Mouse (Mus musculus) heart, embryonic 14.5 days (tissue): ENCODE measurements around the gene Tanc1. TPM values are rescaled to one million over a fixed set of nuclear protein-coding genes. Genes with fewer than 3 reads are reported as not detected.

Source experiments
- ATAC-seq: fragments of 200-750 bp; cut with Nextera tagmentation; 2 replicates; pipeline ENCODE4 v1.8.0; 2017; ENCODE audit warnings: low read depth, moderate TSS enrichment; ENCODE audit not compliant: insufficient number of reproducible peaks, insufficient read depth, low FRiP score
- H3K27ac ChIP-seq, 2 experiments: fragments of 200-500 bp in 1 of 2; fragments of 300-500 bp in 1 of 2; sonication (generic) in 1 of 2; replicated peaks in 1 of 2; 2 replicates each; pipeline ENCODE4 v1.5.1; 2012 to 2014; ENCODE audit warnings: low read depth in 2 of 2, low read length in 2 of 2, control low read depth in 1 of 2, mild to moderate bottlenecking in 1 of 2, mixed read lengths in 1 of 2; ENCODE audit not compliant: control insufficient read depth in 1 of 2, insufficient read depth in 1 of 2
- H3K27me3 ChIP-seq: fragments of 300-500 bp; sonication (generic); 2 replicates; pipeline ENCODE4 v1.6.1; 2014; ENCODE audit warnings: mild to moderate bottlenecking, low read length, control low read depth; ENCODE audit not compliant: control insufficient read depth, insufficient read depth
- H3K36me3 ChIP-seq: fragments of 300-500 bp; sonication (generic); 2 replicates; pipeline ENCODE4 v1.6.1; 2014; ENCODE audit warnings: mild to moderate bottlenecking, control low read depth, low read length, mixed read lengths; ENCODE audit not compliant: control insufficient read depth, insufficient read depth
- H3K4me1 ChIP-seq, 2 experiments: fragments of 200-500 bp in 1 of 2; fragments of 300-500 bp in 1 of 2; sonication (generic) in 1 of 2; 2 replicates each; pipeline ENCODE4 v1.6.1; 2012 to 2014; ENCODE audit warnings: low read length in 2 of 2, control low read depth in 1 of 2, mixed read lengths in 1 of 2; ENCODE audit not compliant: control insufficient read depth in 2 of 2, insufficient read depth in 2 of 2
- H3K4me2 ChIP-seq: fragments of 300-500 bp; sonication (generic); 2 replicates; pipeline ENCODE4 v1.6.1; 2014; ENCODE audit warnings: mild to moderate bottlenecking, low read length
- H3K4me3 ChIP-seq, 2 experiments: fragments of 200-500 bp in 1 of 2; fragments of 300-500 bp in 1 of 2; sonication (generic) in 1 of 2; 2 replicates each; pipeline ENCODE4 v1.5.1; 2012 to 2014; ENCODE audit warnings: low read length in 2 of 2, mild to moderate bottlenecking in 2 of 2, control low read depth in 1 of 2, low read depth in 1 of 2, moderate library complexity in 1 of 2; ENCODE audit not compliant: control insufficient read depth in 1 of 2, insufficient read depth in 1 of 2
- H3K9ac ChIP-seq: fragments of 300-500 bp; sonication (generic); 2 replicates; pipeline ENCODE4 v1.6.1; 2014; ENCODE audit warnings: mild to moderate bottlenecking, low read length
- H3K9me3 ChIP-seq: fragments of 300-500 bp; sonication (generic); 2 replicates; pipeline ENCODE4 v1.6.1; 2016; ENCODE audit warnings: low read length, control low read depth; ENCODE audit not compliant: control insufficient read depth
- WGBS: fragments of 180-500 bp; shearing (Covaris S2); extraction: QIAGEN DNeasy Blood & Tissue Kit; methylation state at CpG from one replicate; pipeline ENCODE4 v1.1.7; 2014; 5-methylcytosine and 5-hydroxymethylcytosine counted together
- polyA plus RNA-seq: library from polyadenylated mRNA; unstranded; fragments of >200 nt; fragmentation: Nextera tagmentation; extraction: Ambion mirVana; gene quantifications from 2 replicates; pipeline ENCODE4 v1.2.1, GENCODE M21; 2014

The Tanc1 gene
- polyA plus RNA-seq, 1 experiment from 2014 or later, result 27.2 TPM

DNA sequence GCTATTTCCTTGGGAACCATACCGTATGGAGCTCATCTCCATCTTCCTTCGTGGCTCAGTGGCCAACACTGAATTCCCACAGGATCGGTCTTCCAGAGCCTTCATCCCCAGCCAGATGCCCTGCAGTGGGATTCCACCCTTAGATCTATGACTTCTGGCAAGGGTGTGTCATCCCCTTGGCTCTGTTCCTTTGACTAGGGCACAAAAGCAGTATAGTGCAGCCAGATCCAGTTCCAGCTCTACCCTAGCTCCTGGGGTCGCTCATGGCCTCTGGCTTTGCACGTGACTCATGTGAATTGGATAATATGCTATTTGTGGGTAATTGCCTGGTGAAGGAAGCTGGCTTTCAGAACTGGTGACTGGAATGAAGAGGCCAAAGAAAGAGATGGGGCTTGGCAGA lies 126.5 kb downstream of the Tanc1 start:
- no peaks in the 10 kb centered on the region for H3K27me3 ChIP-seq
- H3K9ac ChIP-seq, result no peak overlapping the region
- H3K9me3 ChIP-seq, result no peaks in the 10 kb centered on the region
- peaks cover 22 to 31% of the 10 kb centered on the region in 2 experiments for H3K4me1 ChIP-seq
- 71% methylated on average over 5 of the region's 5 CpGs for WGBS
- no peak overlapping the region for H3K4me2 ChIP-seq
- peak overlapping the region in 1 of 2 experiments; percentile 29; a peak in 1 of 4 replicates for H3K27ac ChIP-seq
- no peak overlapping the region for H3K4me3 ChIP-seq
- ATAC-seq, result 0 out of 2 replicates have a peak, but pooled peaks have one; percentile 24
- 0 out of 2 replicates have a peak, but pooled peaks cover 8% of the 10 kb centered on the region for H3K36me3 ChIP-seq

DNA sequence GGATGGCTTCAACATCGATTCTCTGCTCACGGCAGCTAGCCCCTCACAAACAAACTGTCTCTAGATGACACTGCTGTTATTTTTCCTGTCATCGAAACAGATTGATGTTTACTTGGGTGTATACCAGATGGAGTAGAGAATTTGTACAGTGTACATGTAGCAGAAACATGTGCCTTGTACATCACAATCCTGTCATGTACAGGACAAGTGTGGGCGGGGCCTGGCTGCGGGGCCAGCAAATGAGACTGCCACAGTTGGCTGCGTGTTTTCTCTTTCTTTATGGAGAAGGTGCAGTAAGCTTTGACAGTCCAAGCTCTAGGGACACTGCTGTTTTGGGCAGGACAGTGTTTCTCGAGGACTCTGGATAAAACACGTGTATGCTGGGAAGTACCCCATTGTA lies 127.2 kb downstream of the Tanc1 start:
- peaks cover 6% of the 10 kb centered on the region; the same call in 1 of the 2 replicates for H3K36me3 ChIP-seq
- WGBS, result 85% methylated on average over 8 of the region's 8 CpGs
- no peak overlapping the region for H3K9ac ChIP-seq
- no peaks in the 10 kb centered on the region for H3K9me3 ChIP-seq
- no peak overlapping the region for H3K4me3 ChIP-seq
- peaks cover 22 to 31% of the 10 kb centered on the region in 2 experiments for H3K4me1 ChIP-seq
- no peak overlapping the region for H3K4me2 ChIP-seq
- H3K27me3 ChIP-seq, result no peaks in the 10 kb centered on the region
- H3K27ac ChIP-seq, result peak overlapping the region; percentile 5 to 29; a peak in 1 of 4 replicates
- no peak for ATAC-seq

DNA sequence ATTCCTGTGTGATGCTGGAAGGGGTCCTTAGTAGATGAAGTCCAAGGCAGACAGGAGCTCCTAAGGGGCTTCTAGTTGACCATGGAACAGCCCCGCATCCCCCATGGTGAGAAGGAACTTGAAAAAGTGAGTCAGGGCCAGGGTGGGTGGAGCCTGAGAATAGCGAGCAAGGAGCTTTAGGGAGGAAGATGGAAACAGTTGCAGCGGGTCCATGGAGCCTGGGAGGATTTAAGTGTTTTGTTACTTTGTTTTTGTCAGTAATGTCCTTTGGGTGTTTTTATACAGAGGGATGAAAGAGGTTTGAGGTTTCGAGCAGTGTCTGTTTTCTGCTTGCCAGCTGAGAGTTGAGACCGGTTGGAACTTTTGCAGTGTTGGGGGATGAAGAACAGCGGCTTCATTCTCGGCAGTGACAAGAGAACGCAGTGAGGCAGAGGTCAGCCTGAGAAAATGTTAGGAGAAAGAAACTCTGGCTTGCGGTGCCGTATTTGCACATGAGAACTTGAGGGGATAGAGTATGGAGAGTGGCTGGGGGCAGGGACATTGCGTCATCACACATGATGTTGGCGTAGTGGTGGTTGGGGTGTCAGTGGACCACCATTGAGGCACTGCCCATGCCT lies 130.8 kb downstream of the Tanc1 start:
- H3K9ac ChIP-seq, result no peak overlapping the region
- H3K4me3 ChIP-seq, result no peak overlapping the region
- WGBS, result 58% methylated on average over 12 of the region's 12 CpGs
- peaks cover 4% of the 10 kb centered on the region; the same call in 1 of the 2 replicates for H3K36me3 ChIP-seq
- H3K9me3 ChIP-seq, result no peaks in the 10 kb centered on the region
- H3K27ac ChIP-seq, result no peak overlapping the region
- ATAC-seq, result no peak
- H3K4me2 ChIP-seq, result no peak overlapping the region
- H3K4me1 ChIP-seq, result peaks cover 26 to 37% of the 10 kb centered on the region in 2 experiments
- no peaks in the 10 kb centered on the region for H3K27me3 ChIP-seq

DNA sequence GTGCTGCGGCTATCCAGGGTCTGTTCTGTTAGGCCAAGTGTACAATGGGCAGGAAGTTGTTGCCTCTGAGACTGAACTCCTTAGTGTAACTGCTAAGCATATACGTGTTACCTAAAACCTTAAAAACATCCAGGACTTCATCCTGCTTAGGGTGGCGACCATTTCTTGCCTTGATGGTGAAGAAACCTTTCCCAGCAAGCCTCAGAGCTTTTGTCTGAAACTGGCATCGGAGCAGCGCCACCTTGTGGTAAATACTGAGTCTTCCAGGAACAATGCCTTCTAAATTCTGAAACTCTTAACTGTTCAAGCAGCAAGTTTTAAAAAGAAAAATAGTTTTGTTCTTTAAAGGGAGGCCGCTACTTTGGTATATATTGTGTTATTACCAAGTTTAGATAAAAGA lies 133.6 kb downstream of the Tanc1 start:
- no peak overlapping the region for H3K27ac ChIP-seq

DNA sequence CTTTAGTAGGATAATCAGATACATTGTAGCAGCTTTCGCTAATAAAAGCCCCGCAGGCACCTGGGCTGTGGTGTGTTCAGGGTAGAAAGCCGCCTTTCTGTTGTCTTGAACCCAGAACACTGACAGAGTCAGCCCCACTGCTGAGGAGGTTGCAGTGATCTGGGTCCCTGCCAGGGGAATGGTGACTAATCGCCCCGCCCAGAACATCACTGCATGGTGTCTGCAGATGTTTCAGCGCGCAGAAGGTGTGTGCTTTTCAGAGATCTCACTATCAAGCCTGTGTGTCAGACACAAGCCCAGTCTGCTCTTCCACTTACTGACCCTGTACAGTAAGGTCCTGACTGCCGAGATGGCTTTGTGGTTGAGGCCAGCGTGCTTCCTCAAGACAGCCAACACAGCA lies 134.2 kb downstream of the Tanc1 start:
- peak overlapping the region in 1 of 2 experiments; percentile 14; a peak in 1 of 4 replicates for H3K27ac ChIP-seq
- no peak for ATAC-seq
- no peak overlapping the region for H3K9ac ChIP-seq
- peaks cover 4% of the 10 kb centered on the region; the same call in 1 of the 2 replicates for H3K36me3 ChIP-seq
- H3K27me3 ChIP-seq, result no peaks in the 10 kb centered on the region
- no peak overlapping the region for H3K4me3 ChIP-seq
- 64% methylated on average over 9 of the region's 9 CpGs for WGBS
- H3K4me2 ChIP-seq, result no peak overlapping the region
- H3K4me1 ChIP-seq, result peaks cover 20 to 28% of the 10 kb centered on the region in 2 experiments
- H3K9me3 ChIP-seq, result no peaks in the 10 kb centered on the region

More for the DNA sequence above, 133.6 kb downstream of the Tanc1 start:
- Histone ChIP-seq H3K9ac (no peak overlapping the region), H3K4me3 (no peak overlapping the region), H3K27me3 (no peaks in the 10 kb centered on the region), H3K9me3 (no peaks in the 10 kb centered on the region), H3K4me2 (no peak overlapping the region), H3K4me1 (peaks cover 20 to 28% of the 10 kb centered on the region in 2 experiments), H3K36me3 (peaks cover 4% of the 10 kb centered on the region; the same call in 1 of the 2 replicates)
- no peak for ATAC-seq
- WGBS, result 31% methylated on average over 6 of the region's 6 CpGs

DNA sequence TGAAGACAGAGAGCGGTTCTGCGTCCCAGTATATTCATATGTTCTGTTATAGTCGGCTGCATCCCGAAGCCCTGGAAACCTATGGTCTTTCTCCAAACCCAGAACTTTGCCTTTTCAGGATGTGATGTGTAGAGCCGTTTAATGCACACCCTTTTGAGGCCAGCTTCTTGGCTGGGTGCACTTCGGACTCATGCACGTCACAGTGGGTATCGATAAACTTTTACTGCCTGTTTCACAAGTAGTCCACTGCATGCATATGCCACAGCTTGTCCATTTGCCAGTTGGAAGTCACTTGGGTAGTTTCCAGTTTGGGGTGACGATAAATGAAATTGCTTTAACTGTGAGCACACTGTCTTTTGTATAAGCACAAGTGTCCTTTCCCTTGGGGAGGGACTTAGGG lies 135.9 kb downstream of the Tanc1 start:
- H3K9ac ChIP-seq, result no peak overlapping the region
- H3K27me3 ChIP-seq, result no peaks in the 10 kb centered on the region
- no peaks in the 10 kb centered on the region for H3K9me3 ChIP-seq
- no peak for ATAC-seq
- peaks cover 8% of the 10 kb centered on the region; the same call in 1 of the 2 replicates for H3K36me3 ChIP-seq
- H3K4me3 ChIP-seq, result no peak overlapping the region
- WGBS, result 93% methylated on average over 9 of the region's 9 CpGs
- peaks cover 8 to 14% of the 10 kb centered on the region in 2 experiments for H3K4me1 ChIP-seq
- no peak overlapping the region for H3K27ac ChIP-seq
- H3K4me2 ChIP-seq, result no peak overlapping the region

DNA sequence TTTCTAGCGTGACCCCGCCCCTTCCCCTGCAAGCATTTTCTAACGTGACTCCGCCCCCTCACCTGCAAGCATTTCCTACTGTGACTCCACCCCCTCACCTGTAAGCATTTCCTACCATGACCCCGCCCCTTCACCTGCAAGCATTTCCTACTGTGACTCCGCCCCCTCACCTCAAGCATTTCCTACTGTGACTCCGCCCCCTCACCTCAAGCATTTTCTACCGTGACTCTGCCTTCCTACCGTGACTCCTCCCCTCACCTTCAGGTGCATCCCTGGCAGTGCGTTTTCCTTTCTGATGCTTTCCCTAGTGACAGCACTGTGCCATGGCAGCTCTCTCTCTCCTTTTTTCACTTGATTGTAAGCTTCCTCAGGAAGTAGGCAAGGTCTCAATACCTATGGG lies 137.5 kb downstream of the Tanc1 start:
- Histone ChIP-seq H3K9ac (no peak overlapping the region), H3K27ac (no peak overlapping the region), H3K9me3 (no peaks in the 10 kb centered on the region), H3K4me2 (no peak overlapping the region), H3K27me3 (no peaks in the 10 kb centered on the region), H3K4me1 (peaks cover 10 to 19% of the 10 kb centered on the region in 2 experiments), H3K36me3 (0 out of 2 replicates have a peak, but pooled peaks cover 4% of the 10 kb centered on the region), H3K4me3 (no peak overlapping the region)
- WGBS, result 44% methylated on average over 10 of the region's 10 CpGs
- no peak for ATAC-seq
